Mouse (Mus musculus): ENCODE results near the gene E330009J07Rik.

The E330009J07Rik gene

DNA sequence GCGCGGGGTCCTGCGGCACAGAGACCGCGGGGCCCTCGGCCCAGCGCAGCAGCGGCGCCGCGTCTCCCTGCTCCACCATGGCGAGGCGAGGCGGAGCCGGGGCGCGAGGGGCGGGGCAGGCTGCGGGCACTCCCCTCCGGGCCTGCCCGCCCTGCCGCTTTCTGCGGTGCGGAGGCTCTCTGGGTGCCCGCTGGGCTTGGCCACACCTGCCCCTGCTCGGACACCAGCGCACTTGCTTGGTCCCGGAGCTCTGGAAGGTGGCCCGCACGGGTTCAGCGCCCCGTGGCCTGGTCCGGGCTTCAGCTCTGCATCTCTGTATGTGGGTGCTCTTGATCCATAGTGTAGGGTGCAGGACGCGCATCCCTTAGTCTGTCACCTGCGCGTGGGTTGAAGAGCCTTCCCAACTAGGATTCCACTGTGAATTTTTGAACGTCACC is at the start of gene E330009J07Rik:
E330009J07Rik (minus strand) TSS at position 89 of the 437 bp plus-strand sequence.
- DNase-seq: peak; percentile 90

GRCm38 (mm10) chr6:40482318-40482717 is 46.4 kb upstream of the E330009J07Rik start:
- DNase-seq: no peak

GRCm38 (mm10) chr6:40479705-40480104 is 43.8 kb upstream of the E330009J07Rik start:
- no peak for DNase-seq

DNA sequence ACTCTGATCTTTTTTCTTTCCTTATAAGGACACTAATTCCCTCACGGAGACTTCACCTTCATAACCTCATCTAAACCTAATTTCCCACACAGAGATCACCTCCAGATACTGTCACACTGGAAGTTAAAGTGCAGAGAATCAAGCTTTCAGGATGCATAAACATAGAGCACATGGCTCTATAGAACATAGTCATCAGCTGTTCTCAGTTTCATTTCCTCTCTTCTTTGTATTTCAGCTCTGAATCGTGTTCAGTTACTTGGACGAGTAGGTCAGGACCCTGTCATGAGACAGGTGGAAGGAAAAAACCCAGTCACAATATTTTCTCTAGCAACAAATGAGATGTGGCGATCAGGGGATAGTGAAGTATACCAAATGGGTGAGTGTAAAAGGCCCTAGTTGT is 40.2 kb upstream of the E330009J07Rik start:
- no peak for DNase-seq

DNA sequence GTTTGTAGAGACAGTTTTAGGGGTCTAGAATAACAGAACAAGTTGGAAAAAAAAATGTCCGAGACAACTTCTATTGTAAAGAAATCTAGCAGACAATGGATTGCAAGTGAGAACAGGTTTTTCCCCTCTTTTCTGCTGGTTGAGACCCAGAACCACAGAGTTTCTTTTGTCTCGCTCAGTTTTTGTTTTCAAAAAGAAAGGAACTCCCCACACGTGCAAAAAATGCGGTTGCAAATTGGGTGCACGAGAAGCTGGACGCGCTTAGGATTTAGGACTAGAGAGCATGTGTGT is 35.7 kb upstream of the E330009J07Rik start:
- no peak for DNase-seq

- DNase-seq: peak; percentile 95
Measured at GRCm38 (mm10) chr6:40470916-40471719, 35.2 kb upstream of the E330009J07Rik start, which contains the start of gene Ssbp1. Ssbp1 (plus strand) TSS chr6:40471352.

DNA sequence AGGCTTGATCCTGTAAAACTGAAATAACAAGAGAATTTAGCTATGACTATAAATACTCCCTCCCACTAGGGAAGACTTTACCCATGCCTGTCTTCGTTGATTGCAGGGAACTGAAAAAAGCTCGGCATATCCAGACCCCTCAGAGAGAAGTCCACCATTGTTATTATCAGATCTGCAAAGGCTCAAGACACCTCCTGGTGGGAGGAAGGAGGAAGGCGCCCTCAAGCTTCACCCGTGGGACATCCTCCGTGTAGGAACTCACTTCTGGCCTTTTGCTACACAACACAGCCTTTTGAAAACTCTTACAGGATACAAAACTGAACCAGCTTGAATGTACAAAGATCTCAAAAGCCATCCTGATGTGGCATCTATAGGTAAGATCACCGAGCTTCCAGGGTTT is 29.8 kb upstream of the E330009J07Rik start:
- peak; percentile 17 for DNase-seq

GRCm38 (mm10) chr6:40454436-40455041 is 18.6 kb upstream of the E330009J07Rik start:
- no peak for DNase-seq

GRCm38 (mm10) chr6:40448626-40449025 is 12.7 kb upstream of the E330009J07Rik start:
- DNase-seq: no peak

DNA sequence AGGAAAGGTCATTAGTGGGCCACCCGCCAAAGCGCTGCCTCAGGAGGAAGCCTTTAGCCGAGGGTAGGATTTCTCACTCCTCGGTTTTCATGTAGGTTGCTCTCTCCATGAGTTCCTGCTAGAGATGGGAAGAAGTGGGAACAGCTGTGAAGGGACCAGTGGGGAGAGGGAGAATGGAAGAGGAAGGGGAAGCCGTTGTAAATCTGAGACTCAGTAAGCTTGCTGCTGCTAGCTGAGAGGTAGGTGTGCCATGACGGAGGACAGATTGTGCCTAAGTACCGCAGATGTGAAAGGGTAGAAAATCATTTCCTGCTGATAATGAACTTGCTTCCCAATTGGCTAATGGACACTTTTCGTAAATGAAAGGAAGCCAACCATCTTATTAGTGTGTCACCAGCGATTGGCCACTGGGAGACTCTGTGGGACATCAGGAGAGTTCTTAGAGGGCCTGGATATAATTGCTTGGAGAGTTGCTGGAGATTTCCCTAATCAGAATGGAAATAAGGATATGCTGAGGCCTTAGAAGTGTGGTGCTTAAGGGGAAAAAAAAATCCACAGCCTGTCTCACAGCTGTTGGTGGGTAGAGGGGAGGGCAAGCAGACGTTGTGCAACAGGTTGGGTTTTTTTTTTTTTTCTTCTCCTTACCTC is 7.5 kb upstream of the E330009J07Rik start:
- DNase-seq: no peak

DNA sequence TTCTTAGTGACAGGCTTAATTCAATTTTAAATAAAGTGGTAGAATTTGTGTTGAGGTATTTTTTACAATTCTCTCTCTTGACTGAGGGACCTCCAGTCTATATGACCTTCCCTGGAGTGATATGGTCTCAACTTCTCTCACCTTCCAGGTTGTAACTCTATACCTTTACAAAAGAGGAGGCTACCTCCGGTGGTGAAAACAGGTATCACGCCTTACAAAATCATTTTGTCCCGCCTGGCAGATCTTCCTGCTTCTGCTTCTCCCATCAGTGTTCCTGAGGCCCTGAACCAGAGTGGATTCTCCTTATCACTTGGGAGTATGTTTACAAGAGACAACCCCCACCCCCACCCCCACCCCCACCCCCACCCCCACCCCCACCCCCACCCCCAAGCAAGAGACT is 5.8 kb upstream of the E330009J07Rik start:
- no peak for DNase-seq

- no peak for DNase-seq
Measured at GRCm38 (mm10) chr6:40441276-40441675, 5.3 kb upstream of the E330009J07Rik start.

- DNase-seq: no peak
Measured at GRCm38 (mm10) chr6:40439731-40440130, 3.8 kb upstream of the E330009J07Rik start.

- DNase-seq: no peak
Measured at GRCm38 (mm10) chr6:40438936-40439335, 3.0 kb upstream of the E330009J07Rik start, which contains the start of gene Wee2. Wee2 (plus strand) TSS chr6:40439088.

- peak; percentile 49 for DNase-seq
Measured at GRCm38 (mm10) chr6:40435151-40436046, 536 bp downstream of the E330009J07Rik start.

DNA sequence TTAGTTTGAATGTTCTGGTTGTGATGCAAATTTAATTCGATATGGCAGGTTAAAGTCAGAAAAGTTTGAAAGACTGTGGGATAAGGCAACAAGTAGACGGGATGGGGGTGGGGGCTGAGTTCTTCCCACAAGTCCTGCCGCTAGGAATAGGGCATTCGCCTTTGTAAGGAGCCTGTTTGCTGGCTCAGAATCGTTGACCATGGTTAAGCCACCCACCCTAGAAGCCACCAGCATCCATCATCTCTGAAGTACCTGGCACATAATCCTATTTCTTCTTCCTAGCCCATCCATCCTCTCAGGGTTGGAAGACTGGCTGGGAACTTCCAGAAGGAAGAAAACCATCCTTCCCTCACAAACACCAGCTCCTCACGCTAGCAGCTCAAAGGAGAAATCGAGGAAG is 1.2 kb downstream of the E330009J07Rik start:
- DNase-seq: no peak

DNA sequence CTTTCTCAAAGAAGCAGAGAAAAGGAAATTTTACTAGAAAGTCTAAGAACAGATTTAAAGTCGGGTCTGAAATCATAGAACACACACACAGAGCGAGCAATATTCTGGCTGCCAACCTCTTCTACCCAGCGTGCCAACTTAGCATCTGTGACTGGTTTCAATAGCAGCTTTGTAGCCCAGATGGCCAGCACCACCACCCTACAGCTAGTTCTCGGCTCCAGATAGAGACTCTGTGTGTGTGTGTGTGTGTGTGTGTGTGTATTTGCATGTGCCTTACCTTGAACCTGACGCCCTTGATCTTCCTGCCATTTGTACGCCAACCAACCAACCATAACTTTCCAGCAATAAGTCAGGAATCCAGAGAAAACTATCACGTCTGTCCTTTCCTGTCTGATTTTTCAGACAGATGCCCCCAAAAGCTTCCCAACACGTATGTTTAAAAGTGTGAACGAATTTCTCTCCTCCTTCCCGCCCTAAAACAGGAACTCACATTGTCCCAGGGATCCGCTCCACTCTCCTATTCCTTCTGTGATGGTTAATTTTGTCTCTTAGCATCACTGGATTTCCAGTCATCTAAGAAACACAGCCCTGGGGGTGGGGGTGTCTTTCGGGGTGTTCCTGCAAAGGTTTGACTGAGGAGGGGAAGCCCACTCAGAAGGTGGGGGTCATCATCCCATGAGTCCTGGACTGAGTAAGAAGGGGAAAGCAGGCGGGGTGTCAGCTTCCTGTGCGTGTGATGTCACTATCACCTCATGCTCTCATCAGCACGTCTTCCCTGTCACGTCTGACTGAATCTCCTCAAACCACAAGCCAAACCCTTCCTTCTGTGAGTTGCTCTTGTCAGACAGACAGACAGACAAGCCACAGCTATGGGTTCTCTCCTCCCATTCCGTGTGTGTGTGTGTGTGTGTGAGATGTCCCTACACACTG is 3.3 kb downstream of the E330009J07Rik start:
- no peak for DNase-seq

- DNase-seq: no peak
Measured at GRCm38 (mm10) chr6:40431812-40432211, 4.1 kb downstream of the E330009J07Rik start.

DNA sequence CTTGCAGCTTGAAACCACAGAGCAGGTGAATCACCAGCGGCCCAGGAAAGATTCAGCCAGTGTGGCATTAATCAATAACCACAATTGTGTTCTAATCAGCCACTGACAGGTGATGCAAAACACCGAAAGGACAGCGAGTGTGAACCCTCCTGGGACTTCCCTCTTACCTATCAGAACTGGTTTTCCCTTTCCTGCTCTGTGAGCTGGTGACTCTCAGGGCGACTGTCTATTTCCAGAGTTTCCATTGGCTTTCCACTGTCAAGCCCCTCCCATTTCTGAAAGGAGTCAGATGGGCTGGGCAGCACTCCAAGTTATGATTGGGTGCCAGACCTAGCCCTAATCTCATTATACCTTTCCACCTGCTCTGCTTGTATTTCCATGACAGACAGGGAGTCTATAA is 4.6 kb downstream of the E330009J07Rik start:
- no peak for DNase-seq

DNA sequence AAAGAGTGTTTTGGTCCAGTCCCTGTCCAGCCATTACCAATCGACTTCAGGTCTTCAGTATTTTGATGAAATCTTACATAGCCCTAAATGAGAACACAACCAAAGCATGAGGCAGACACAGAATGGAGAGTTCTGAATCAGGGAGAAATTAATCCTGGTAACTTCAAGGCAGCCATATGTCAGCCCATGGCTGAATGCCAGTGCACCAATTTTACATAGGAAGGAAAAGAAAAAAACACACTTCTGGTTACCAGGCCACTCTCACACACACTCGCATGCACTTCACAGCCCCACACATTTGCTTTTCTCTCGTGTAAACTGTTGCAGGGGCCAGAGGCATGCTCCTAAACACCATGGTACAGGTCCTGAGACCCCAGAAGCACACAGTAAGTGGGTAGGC is 5.1 kb downstream of the E330009J07Rik start:
- DNase-seq: no peak

DNA sequence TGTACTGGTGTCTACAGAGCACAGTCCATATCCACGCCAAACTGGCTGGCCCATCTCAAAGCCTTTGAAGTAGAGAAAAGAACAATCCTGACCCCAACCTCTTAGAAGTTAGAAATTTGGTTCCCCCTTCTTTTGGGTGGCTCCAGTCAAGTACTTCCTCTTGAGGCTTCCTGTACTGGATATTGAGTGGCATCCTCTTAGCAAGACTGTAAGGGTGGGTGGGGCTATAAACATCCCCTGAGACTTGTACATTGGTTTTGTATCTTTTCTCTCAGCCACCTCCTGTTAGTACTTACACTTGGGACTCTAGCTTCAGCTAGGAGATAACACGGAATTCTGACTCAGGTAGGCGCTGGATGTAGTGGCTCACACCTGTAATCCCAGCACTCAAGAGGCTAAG is 5.7 kb downstream of the E330009J07Rik start:
- DNase-seq: no peak

DNA sequence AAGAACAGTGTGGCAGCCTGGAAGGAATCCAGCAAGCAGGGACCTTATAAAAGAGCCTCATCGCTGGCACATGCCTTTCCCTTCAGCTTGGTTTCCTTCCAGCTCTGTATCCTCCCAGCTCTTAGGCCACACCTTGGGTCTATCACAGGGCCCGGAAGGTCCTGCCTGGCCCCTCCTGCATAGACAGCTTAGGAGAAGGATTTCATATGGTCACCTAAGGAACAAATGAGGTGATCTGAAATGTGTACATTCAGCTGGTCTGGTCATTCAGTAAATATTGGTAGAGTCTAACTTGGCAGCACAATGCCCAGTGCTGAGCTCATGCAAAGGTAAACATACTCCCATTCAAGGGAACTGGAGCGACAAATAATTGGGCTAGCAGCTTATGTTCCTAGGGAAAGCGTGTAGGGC is 6.4 kb downstream of the E330009J07Rik start:
- DNase-seq: no peak

Data from kidney, postnatal 10 days (tissue).